Mouse (Mus musculus) MEL (cell line): ENCODE results near the gene Larp4b.

Experiments used
- BHLHE40 ChIP-seq: IDR thresholded peaks from 2 replicates; pipeline ENCODE4 v1.6.1; 2012; ENCODE audit warnings: low read depth, mild to moderate bottlenecking, inconsistent platforms, low read length, improper control_type of control experiment, borderline replicate concordance
- CHD1 ChIP-seq: IDR thresholded peaks from 2 replicates; pipeline ENCODE4 v1.6.1; 2012; ENCODE audit warnings: low read depth, mild to moderate bottlenecking, inconsistent platforms, low read length, improper control_type of control experiment
- CTCF ChIP-seq, 3 experiments: IDR thresholded peaks in 2 of 3; conservative IDR thresholded peaks in 1 of 3; 2 replicates each; pipeline ENCODE4 v1.5.1; 2011 to 2012; ENCODE audit warnings: low read length in 3 of 3, low read depth in 2 of 3, mild to moderate bottlenecking in 2 of 3, improper control_type of control experiment in 1 of 3, inconsistent platforms in 1 of 3, mixed read lengths in 1 of 3, moderate library complexity in 1 of 3; ENCODE audit not compliant: control insufficient read depth in 1 of 3, insufficient read depth in 1 of 3, poor library complexity in 1 of 3, severe bottlenecking in 1 of 3
- E2F4 ChIP-seq: IDR thresholded peaks from 2 replicates; pipeline ENCODE4 v1.6.1; 2011; ENCODE audit warnings: low read depth, low read length, improper control_type of control experiment, borderline replicate concordance
- EP300 ChIP-seq, 2 experiments: IDR thresholded peaks; 2 replicates each; pipeline ENCODE4 v1.6.1; 2011; ENCODE audit warnings: improper control_type of control experiment in 2 of 2, low read length in 2 of 2, low read depth in 1 of 2, mild to moderate bottlenecking in 1 of 2
- ETS1 ChIP-seq: IDR thresholded peaks from 2 replicates; pipeline ENCODE4 v1.6.1; 2012; ENCODE audit warnings: low read depth, mild to moderate bottlenecking, inconsistent platforms, low read length, improper control_type of control experiment, moderate library complexity
- GATA1 ChIP-seq: IDR thresholded peaks from 2 replicates; pipeline ENCODE4 v1.6.1; 2011; ENCODE audit warnings: low read depth, low read length, improper control_type of control experiment
- HCFC1 ChIP-seq: IDR thresholded peaks from 2 replicates; pipeline ENCODE4 v1.6.1; 2012; ENCODE audit warnings: low read depth, mild to moderate bottlenecking, inconsistent platforms, low read length, improper control_type of control experiment, moderate library complexity
- MAX ChIP-seq: IDR thresholded peaks from 2 replicates; pipeline ENCODE4 v1.6.1; 2011; ENCODE audit warnings: low read length, improper control_type of control experiment
- MYB ChIP-seq: IDR thresholded peaks from 2 replicates; pipeline ENCODE4 v1.6.1; 2011; ENCODE audit warnings: mild to moderate bottlenecking, low read depth, low read length, improper control_type of control experiment
- POLR2A ChIP-seq, 2 experiments: IDR thresholded peaks; 2 replicates each; pipeline ENCODE4 v1.6.1; 2011 to 2012; ENCODE audit warnings: low read length in 2 of 2, mild to moderate bottlenecking in 2 of 2, control low read depth in 1 of 2, improper control_type of control experiment in 1 of 2, low read depth in 1 of 2, moderate library complexity in 1 of 2; ENCODE audit not compliant: control insufficient read depth in 1 of 2, insufficient read depth in 1 of 2, poor library complexity in 1 of 2
- TCF12 ChIP-seq: IDR thresholded peaks from 2 replicates; pipeline ENCODE4 v1.6.1; 2014; ENCODE audit warnings: low read depth, mild to moderate bottlenecking, inconsistent platforms, low read length, improper control_type of control experiment, moderate library complexity
- ZKSCAN1 ChIP-seq: IDR thresholded peaks from 2 replicates; pipeline ENCODE4 v1.6.1; 2012; ENCODE audit warnings: low read depth, mild to moderate bottlenecking, inconsistent platforms, low read length, improper control_type of control experiment, moderate library complexity
- ZNF384 ChIP-seq: IDR thresholded peaks from 2 replicates; pipeline ENCODE4 v1.6.1; 2012; ENCODE audit warnings: low read depth, mild to moderate bottlenecking, inconsistent platforms, low read length, improper control_type of control experiment

- TF ChIP-seq HCFC1 (no peak), TCF12 (no peak), CTCF (IDR thresholded peaks at IDR 0.05 in 2 of 3, conservative IDR thresholded peaks at IDR 0.05 in 1 of 3; ENCODE audit: control insufficient read depth in 1 of 3, insufficient read depth in 1 of 3, low read depth in 2 of 3, low read length in 3 of 3, poor library complexity in 1 of 3, severe bottlenecking in 1 of 3) (no peak), GATA1 (no peak), E2F4 (no peak), ZNF384 (no peak), ZKSCAN1 (no peak), CHD1 (no peak), BHLHE40 (no peak), POLR2A (IDR thresholded peaks at IDR 0.05; ENCODE audit: control insufficient read depth in 1 of 2, insufficient read depth in 1 of 2, low read depth in 1 of 2, low read length in 2 of 2, poor library complexity in 1 of 2) (no peak), MAX (no peak), ETS1 (no peak), EP300 (IDR thresholded peaks at IDR 0.05; ENCODE audit: low read depth in 1 of 2, low read length in 2 of 2) (no peak), MYB (no peak)
These were observed 86.5 kb downstream of the Larp4b start for GRCm38 (mm10) chr13:9180221-9180620.
